Mouse (Mus musculus): ENCODE data around the gene Arntl.

DNA sequence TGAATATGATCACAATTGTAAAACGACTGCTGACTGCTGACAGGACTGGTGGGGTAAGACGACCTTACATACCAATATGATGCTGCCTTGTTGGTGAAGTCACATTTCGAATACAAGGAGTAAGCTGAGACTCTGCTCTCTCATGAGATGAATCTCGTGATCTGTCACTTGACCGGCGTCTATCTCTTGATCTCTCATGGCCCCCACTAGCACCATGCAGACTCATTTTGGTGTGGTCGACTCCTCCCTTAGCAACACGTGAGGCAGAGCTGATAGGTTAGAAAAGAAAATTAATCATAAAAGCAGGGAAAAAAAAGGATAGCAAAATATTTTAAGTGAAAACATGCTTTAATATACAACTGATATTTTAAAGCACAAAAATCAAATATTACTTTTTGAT, 128.0 kb downstream of the Arntl start:
- TF ChIP-seq USF2 (conservative IDR thresholded peaks at IDR 0.05; ENCODE audit: low read depth, low read length) = no peak
- TF ChIP-seq RAD21 (IDR thresholded peaks at IDR 0.05; ENCODE audit: low read depth, low read length) = no peak
- no peak for TF ChIP-seq EP300 (IDR thresholded peaks at IDR 0.05; ENCODE audit: low read length)
- TF ChIP-seq BHLHE40 (IDR thresholded peaks at IDR 0.05; ENCODE audit: low read depth, low read length) = no peak
- TF ChIP-seq JUND (conservative IDR thresholded peaks at IDR 0.05; ENCODE audit: low read depth, low read length) = no peak
- TF ChIP-seq ZMIZ1 (IDR thresholded peaks at IDR 0.05; ENCODE audit: low read depth, low read length) = no peak
